8 mouse cellular contexts compared by ENCODE assay signal in the genomic region with DNA sequence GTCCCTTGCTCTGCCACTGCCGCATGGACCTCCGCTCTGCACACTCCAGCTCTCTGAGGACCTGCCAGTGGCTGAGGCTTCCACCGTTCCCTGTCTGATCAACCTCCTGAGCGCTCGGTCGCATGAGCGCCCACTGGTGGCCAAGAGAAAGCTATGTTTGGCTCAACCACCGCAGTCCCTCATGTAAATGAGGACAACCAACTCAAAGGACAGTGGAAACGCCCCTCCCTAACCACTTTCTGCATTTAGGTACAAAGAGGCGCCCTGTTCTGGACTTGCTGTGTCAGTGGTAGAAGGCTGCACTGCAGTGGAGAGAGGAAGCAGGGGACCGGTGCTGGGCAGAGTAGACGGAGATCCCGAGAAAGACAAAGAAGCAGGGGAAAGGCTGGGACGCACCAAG. TPM values are rescaled to one million over a fixed set of nuclear protein-coding genes. Genes with fewer than 3 reads are reported as not detected.
DNase-seq lines count a peak whose midpoint lies in the region; ATAC-seq and TF ChIP-seq lines count a peak whose summit lies in the region.

No protein-coding gene starts in this region.

- H3K4me2 ChIP-seq in hindbrain, embryonic 11.5 days (replicated peaks; ENCODE audit: low read depth, low read length): peak overlapping the region; percentile 43
- H3K4me2 ChIP-seq in lung, postnatal 0 days (replicated peaks; ENCODE audit: low read depth, low read length): peak overlapping the region; percentile 36; the same call in 1 of the 2 replicates

- H3K27ac ChIP-seq in hindbrain, embryonic 11.5 days (ENCODE audit: low read depth, low read length): no peak overlapping the region
- no peak overlapping the region for H3K27ac ChIP-seq in lung, postnatal 0 days (ENCODE audit: low read length)

- peak; percentile 40 for DNase-seq in MEL-GATA-1-ER (ENCODE audit: extremely low read depth, low read depth)
- peak; percentile 72 for DNase-seq in cerebellum, adult 8-10 months
- DNase-seq in frontal cortex, adult 2 months (ENCODE audit: extremely low spot score in 1 of 2, low spot score in 1 of 2): peak; percentile 39 to 87
- DNase-seq in hindbrain, embryonic 11.5 days (ENCODE audit: low spot score): peak; percentile 91
- peak; percentile 80 for DNase-seq in layer of hippocampus, adult 9-11 months
- peak; percentile 92 for DNase-seq in lung, postnatal 0 days (ENCODE audit: low spot score)
- DNase-seq in ovary, postnatal 36 days (ENCODE audit: low spot score): peak; percentile 81
- DNase-seq in thymus, postnatal 36 days: peak; percentile 73 to 81

- peaks cover 2% of the 10 kb centered on the region; the same call in 1 of the 2 replicates for H3K27me3 ChIP-seq in hindbrain, embryonic 11.5 days (ENCODE audit: control insufficient read depth, insufficient read depth, low read length)
- 0 out of 2 replicates have a peak, but pooled peaks cover 2% of the 10 kb centered on the region for H3K27me3 ChIP-seq in lung, postnatal 0 days (replicated peaks; ENCODE audit: insufficient read depth, low read length)

- H3K9me3 ChIP-seq in hindbrain, embryonic 11.5 days (ENCODE audit: control insufficient read depth, low read length): no peaks in the 10 kb centered on the region
- no peaks in the 10 kb centered on the region for H3K9me3 ChIP-seq in lung, postnatal 0 days (ENCODE audit: low read length)

- H3K9ac ChIP-seq in hindbrain, embryonic 11.5 days (ENCODE audit: low read depth, low read length): peak overlapping the region; percentile 53
- H3K9ac ChIP-seq in lung, postnatal 0 days (replicated peaks; ENCODE audit: low read depth): no peak overlapping the region

- H3K4me1 ChIP-seq in hindbrain, embryonic 11.5 days (replicated peaks; ENCODE audit: control insufficient read depth, insufficient read depth, low read length): no peaks in the 10 kb centered on the region
- no peaks in the 10 kb centered on the region for H3K4me1 ChIP-seq in lung, postnatal 0 days (ENCODE audit: insufficient read depth, low read depth, low read length)

- H3K4me3 ChIP-seq in hindbrain, embryonic 11.5 days (ENCODE audit: low read depth, low read length): 0 out of 2 replicates have a peak overlapping the region, but pooled peaks have one; percentile 10
- H3K4me3 ChIP-seq in lung, postnatal 0 days (ENCODE audit: low read depth, low read length): no peak overlapping the region

- ATAC-seq in hindbrain, embryonic 11.5 days (ENCODE audit: low FRiP score): peak; percentile 86
- ATAC-seq in lung, postnatal 0 days: peak; percentile 88

- 6% methylated on average over 14 of the region's 14 CpGs for WGBS in hindbrain, embryonic 11.5 days
- 9% methylated on average over 14 of the region's 14 CpGs for WGBS in lung, postnatal 0 days

- peak; percentile 98 for TF ChIP-seq CTCF in lung, postnatal 0 days (IDR thresholded peaks at IDR 0.05)

- no peak for TF ChIP-seq EP300 in lung, postnatal 0 days (IDR thresholded peaks at IDR 0.05)

- H3K36me3 ChIP-seq in hindbrain, embryonic 11.5 days (ENCODE audit: control insufficient read depth, insufficient read depth, low read length): no peaks in the 10 kb centered on the region
- no peaks in the 10 kb centered on the region for H3K36me3 ChIP-seq in lung, postnatal 0 days (ENCODE audit: insufficient read depth, low read length)

RNA-seq across cellular contexts. Expression of a gene that starts 6.0 kb away (rescaled TPM):
- polyA plus RNA-seq in frontal cortex, adult 2 months (2012; rRNA removed): 6.3 TPM in 2 replicates
- polyA plus RNA-seq in hindbrain, embryonic 11.5 days (2014; fragmentation: Nextera tagmentation; extraction: Ambion mirVana): 1.2 and 1.5 TPM in 2 replicates
- 3.9 and 5.2 TPM in 2 replicates for polyA plus RNA-seq in lung, postnatal 0 days (2015; fragmentation: Nextera tagmentation; extraction: Ambion mirVana)

RNA-seq across cellular contexts. Expression of a gene that starts 39.8 kb away (rescaled TPM):
- polyA plus RNA-seq in frontal cortex, adult 2 months (2012; rRNA removed): 27.2 and 28.4 TPM in 2 replicates
- polyA plus RNA-seq in hindbrain, embryonic 11.5 days (2014; fragmentation: Nextera tagmentation; extraction: Ambion mirVana): 1.9 and 3.6 TPM in 2 replicates
- polyA plus RNA-seq in lung, postnatal 0 days (2015; fragmentation: Nextera tagmentation; extraction: Ambion mirVana): 20.0 and 41.4 TPM in 2 replicates

RNA-seq across cellular contexts. Expression of a gene that starts 53.3 kb away (rescaled TPM):
- 16.7 and 18.3 TPM in 2 replicates for polyA plus RNA-seq in frontal cortex, adult 2 months (2012; rRNA removed)
- polyA plus RNA-seq in hindbrain, embryonic 11.5 days (2014; fragmentation: Nextera tagmentation; extraction: Ambion mirVana): 10.4 and 11.5 TPM in 2 replicates
- polyA plus RNA-seq in lung, postnatal 0 days (2015; fragmentation: Nextera tagmentation; extraction: Ambion mirVana): 6.5 and 6.9 TPM in 2 replicates

Comparison
In these comparisons a context has a peak if more than half of its experiments do, and no peak if none do; other contexts are left out.
1. DNase-seq: peak in every context shown above with its lines; median percentile 92 in lung, postnatal 0 days; 91 in hindbrain, embryonic 11.5 days; 81 in ovary, postnatal 36 days; 80 in layer of hippocampus, adult 9-11 months; 77 in thymus, postnatal 36 days; 72 in cerebellum, adult 8-10 months; 63 in frontal cortex, adult 2 months; 40 in MEL-GATA-1-ER.